In genomic region chr3:66695661-66696253, GRCm38 (mm10) we compare ENCODE assay signal across 25 mouse cellular contexts.
"Had no signal": no experiment of that assay in that cellular context is flagged by ENCODE, and none has a peak within 500 bp of the region (broad histone marks: within the 10 kb centered on the region; RNA-seq: fewer than 3 reads in every experiment).

No protein-coding gene starts in this region.

- H3K9me3 ChIP-seq: heart, embryonic 13.5 days; heart, embryonic 15.5 days; hindbrain, embryonic 13.5 days; hindbrain, embryonic 15.5 days; kidney, embryonic 15.5 days; limb, embryonic 13.5 days; limb, embryonic 15.5 days had no signal

- H3K4me3 ChIP-seq: heart, adult 2 months; heart, embryonic 13.5 days; heart, embryonic 15.5 days; hindbrain, embryonic 13.5 days; hindbrain, embryonic 15.5 days; kidney, embryonic 15.5 days; limb, embryonic 13.5 days; limb, embryonic 15.5 days had no signal

- H3K27me3 ChIP-seq: heart, embryonic 13.5 days; heart, embryonic 15.5 days; hindbrain, embryonic 13.5 days; hindbrain, embryonic 15.5 days; kidney, embryonic 15.5 days; limb, embryonic 13.5 days; limb, embryonic 15.5 days had no signal

- H3K9ac ChIP-seq: heart, embryonic 13.5 days; heart, embryonic 15.5 days; hindbrain, embryonic 13.5 days; hindbrain, embryonic 15.5 days; kidney, embryonic 15.5 days; limb, embryonic 13.5 days; limb, embryonic 15.5 days had no signal

- H3K27ac ChIP-seq: heart, adult 2 months; heart, embryonic 13.5 days; heart, embryonic 15.5 days; hindbrain, embryonic 13.5 days; hindbrain, embryonic 15.5 days; hindbrain, postnatal 0 days; kidney, embryonic 15.5 days; kidney, postnatal 0 days; limb, embryonic 13.5 days; limb, embryonic 15.5 days had no signal

- H3K4me1 ChIP-seq: hindbrain, embryonic 13.5 days; hindbrain, embryonic 15.5 days; kidney, embryonic 15.5 days; limb, embryonic 15.5 days had no signal

- H3K36me3 ChIP-seq: heart, embryonic 13.5 days; heart, embryonic 15.5 days; hindbrain, embryonic 13.5 days; hindbrain, embryonic 15.5 days; kidney, embryonic 15.5 days; limb, embryonic 13.5 days; limb, embryonic 15.5 days had no signal

- ATAC-seq: hindbrain, postnatal 0 days; intestine, embryonic 16.5 days had no signal

- DNase-seq: gastrocnemius, postnatal 14 days; gastrocnemius, postnatal 36 days; heart, adult 11 months; heart, adult 2 months; heart, postnatal 14 days; heart, postnatal 36 days; kidney, adult 11 months; kidney, adult 2 months; kidney, adult 9 months; kidney, postnatal 14 days; kidney, postnatal 36 days; layer of hippocampus, adult 9-11 months; layer of hippocampus, postnatal 36 days; left cerebral cortex, postnatal 4 days had no signal

- H3K4me2 ChIP-seq: heart, embryonic 11.5 days; heart, embryonic 13.5 days; heart, embryonic 15.5 days; hindbrain, embryonic 13.5 days; hindbrain, embryonic 15.5 days; kidney, embryonic 15.5 days; limb, embryonic 13.5 days; limb, embryonic 15.5 days had no signal
